Mouse (Mus musculus): ENCODE data around the gene Mosmo. TPM values are rescaled to one million over a fixed set of nuclear protein-coding genes. Genes with fewer than 3 reads are reported as not detected.

Mosmo gene
- polyA plus RNA-seq, 1 experiment from 2014 or later = 18.1 TPM

DNA sequence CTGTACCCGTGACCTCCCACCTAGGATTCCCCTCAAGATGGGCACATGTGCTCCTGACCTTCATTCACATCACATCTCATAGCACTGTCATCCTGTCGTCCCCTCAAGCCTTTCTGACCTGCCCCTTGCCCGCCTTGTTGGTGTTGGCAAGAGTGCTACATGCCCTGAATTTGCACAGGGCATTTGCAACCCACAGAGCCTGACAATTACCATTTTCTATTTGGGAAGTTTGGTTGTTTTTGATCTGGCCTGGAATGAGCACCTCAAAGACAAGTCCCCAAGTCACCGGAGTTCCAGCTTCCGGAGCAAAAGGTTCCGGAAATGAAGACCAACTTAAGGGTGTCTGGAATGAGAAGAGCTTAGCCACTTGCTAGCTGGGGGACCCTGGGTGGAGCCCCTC, 61.6 kb downstream of the Mosmo start, which contains the start of gene Vwa3a:
Vwa3a (plus strand) TSS at position 301 of the 400 bp plus-strand sequence.
- no peak for ATAC-seq (ENCODE audit: insufficient number of reproducible peaks, low FRiP score, low TSS enrichment, low read depth)
- H3K27me3 ChIP-seq (ENCODE audit: control insufficient read depth, insufficient read depth, low read length) = no peaks in the 10 kb centered on the region
- no peak within 1 kb of the TSS for H3K4me3 ChIP-seq (ENCODE audit: low read depth, low read length)
- no peak within 1 kb of the TSS for H3K27ac ChIP-seq (replicated peaks; ENCODE audit: low read depth, low read length)
- WGBS = 71% methylated on average over 6 of the region's 6 CpGs
- H3K36me3 ChIP-seq (ENCODE audit: control insufficient read depth, insufficient read depth, low read length) = no peaks in the 10 kb centered on the region; the same call in 1 of the 2 replicates
- no peak within 1 kb of the TSS for H3K4me2 ChIP-seq (ENCODE audit: low read depth, severe bottlenecking)
- H3K9ac ChIP-seq (ENCODE audit: low read length) = no peak within 1 kb of the TSS
- DNase-seq (ENCODE audit: low spot score) = no peak
- H3K9me3 ChIP-seq (ENCODE audit: control insufficient read depth, low read length) = no peaks in the 10 kb centered on the region
- H3K4me1 ChIP-seq (ENCODE audit: control insufficient read depth, insufficient read depth, low read length) = no peaks in the 10 kb centered on the region

GRCm38 (mm10) chr7:120739558-120740101, 62.2 kb downstream of the Mosmo start:
- H3K4me1 ChIP-seq (ENCODE audit: control insufficient read depth, insufficient read depth, low read length) = no peaks in the 10 kb centered on the region
- 17% methylated on average over 5 of the region's 5 CpGs for WGBS
- no peak overlapping the region for H3K4me2 ChIP-seq (ENCODE audit: low read depth, severe bottlenecking)
- no peak overlapping the region for H3K9ac ChIP-seq (ENCODE audit: low read length)
- no peak overlapping the region for H3K27ac ChIP-seq (replicated peaks; ENCODE audit: low read depth, low read length)
- no peak overlapping the region for H3K4me3 ChIP-seq (ENCODE audit: low read depth, low read length)
- DNase-seq (ENCODE audit: low spot score) = no peak
- no peak for ATAC-seq (ENCODE audit: insufficient number of reproducible peaks, low FRiP score, low TSS enrichment, low read depth)
- no peaks in the 10 kb centered on the region for H3K9me3 ChIP-seq (ENCODE audit: control insufficient read depth, low read length)
- H3K36me3 ChIP-seq (ENCODE audit: control insufficient read depth, insufficient read depth, low read length) = no peaks in the 10 kb centered on the region; the same call in 1 of the 2 replicates
- H3K27me3 ChIP-seq (ENCODE audit: control insufficient read depth, insufficient read depth, low read length) = no peaks in the 10 kb centered on the region

- H3K27me3 ChIP-seq (ENCODE audit: control insufficient read depth, insufficient read depth, low read length) = no peaks in the 10 kb centered on the region
- H3K4me1 ChIP-seq (ENCODE audit: control insufficient read depth, insufficient read depth, low read length) = no peaks in the 10 kb centered on the region
- ATAC-seq (ENCODE audit: insufficient number of reproducible peaks, low FRiP score, low TSS enrichment, low read depth) (no peak), DNase-seq (ENCODE audit: low spot score) (no peak)
- no peaks in the 10 kb centered on the region for H3K36me3 ChIP-seq (ENCODE audit: control insufficient read depth, insufficient read depth, low read length)
- no peak overlapping the region for H3K9ac ChIP-seq (ENCODE audit: low read length)
- H3K27ac ChIP-seq (replicated peaks; ENCODE audit: low read depth, low read length) = no peak overlapping the region
- no peaks in the 10 kb centered on the region for H3K9me3 ChIP-seq (ENCODE audit: control insufficient read depth, low read length)
- no peak overlapping the region for H3K4me3 ChIP-seq (ENCODE audit: low read depth, low read length)
- H3K4me2 ChIP-seq (ENCODE audit: low read depth, severe bottlenecking) = no peak overlapping the region
- WGBS = 78% methylated on average over 14 of the region's 14 CpGs
These were observed 66.2 kb downstream of the Mosmo start for GRCm38 (mm10) chr7:120743366-120744351.

GRCm38 (mm10) chr7:120744606-120745005, 67.2 kb downstream of the Mosmo start:
- Histone ChIP-seq H3K4me1 (ENCODE audit: control insufficient read depth, insufficient read depth, low read length) (no peaks in the 10 kb centered on the region), H3K36me3 (ENCODE audit: control insufficient read depth, insufficient read depth, low read length) (no peaks in the 10 kb centered on the region), H3K27me3 (ENCODE audit: control insufficient read depth, insufficient read depth, low read length) (no peaks in the 10 kb centered on the region), H3K27ac (replicated peaks; ENCODE audit: low read depth, low read length) (no peak overlapping the region), H3K4me3 (ENCODE audit: low read depth, low read length) (no peak overlapping the region), H3K9ac (ENCODE audit: low read length) (no peak overlapping the region), H3K4me2 (ENCODE audit: low read depth, severe bottlenecking) (no peak overlapping the region), H3K9me3 (ENCODE audit: control insufficient read depth, low read length) (no peaks in the 10 kb centered on the region)
- DNase-seq (ENCODE audit: low spot score) (no peak), ATAC-seq (ENCODE audit: insufficient number of reproducible peaks, low FRiP score, low TSS enrichment, low read depth) (no peak)
- WGBS = 92% methylated on average over 6 of the region's 6 CpGs

- Histone ChIP-seq H3K9ac (ENCODE audit: low read length) (no peak overlapping the region), H3K27ac (replicated peaks; ENCODE audit: low read depth, low read length) (no peak overlapping the region), H3K4me2 (ENCODE audit: low read depth, severe bottlenecking) (no peak overlapping the region), H3K36me3 (ENCODE audit: control insufficient read depth, insufficient read depth, low read length) (no peaks in the 10 kb centered on the region), H3K4me3 (ENCODE audit: low read depth, low read length) (no peak overlapping the region), H3K27me3 (ENCODE audit: control insufficient read depth, insufficient read depth, low read length) (no peaks in the 10 kb centered on the region), H3K4me1 (ENCODE audit: control insufficient read depth, insufficient read depth, low read length) (no peaks in the 10 kb centered on the region), H3K9me3 (ENCODE audit: control insufficient read depth, low read length) (no peaks in the 10 kb centered on the region)
- DNase-seq (ENCODE audit: low spot score) = no peak
- 82% methylated on average over 3 of the region's 3 CpGs for WGBS
- no peak for ATAC-seq (ENCODE audit: insufficient number of reproducible peaks, low FRiP score, low TSS enrichment, low read depth)
These were observed 68.6 kb downstream of the Mosmo start for GRCm38 (mm10) chr7:120746029-120746428.

DNA sequence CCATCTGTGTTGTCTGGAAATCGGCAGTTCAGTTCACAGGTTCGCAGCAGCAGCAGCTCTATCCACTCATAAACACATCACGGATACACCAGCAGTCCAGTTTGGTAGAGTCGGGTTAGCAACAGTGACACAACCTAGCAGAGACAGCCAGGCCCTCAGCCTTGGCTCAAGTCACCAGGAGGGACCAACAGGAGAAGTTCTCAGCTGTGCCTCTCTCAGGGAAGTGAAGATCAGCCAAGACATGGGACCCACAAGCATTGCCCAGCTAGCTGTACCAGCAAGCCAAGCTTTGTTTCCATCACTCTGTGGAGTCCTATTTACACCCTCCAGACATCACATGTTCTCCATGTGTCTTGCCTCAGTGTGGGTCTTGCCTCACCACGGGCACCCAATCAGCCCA, 69.4 kb downstream of the Mosmo start:
- Histone ChIP-seq H3K27me3 (ENCODE audit: control insufficient read depth, insufficient read depth, low read length) (no peaks in the 10 kb centered on the region), H3K9ac (ENCODE audit: low read length) (no peak overlapping the region), H3K27ac (replicated peaks; ENCODE audit: low read depth, low read length) (no peak overlapping the region), H3K36me3 (ENCODE audit: control insufficient read depth, insufficient read depth, low read length) (no peaks in the 10 kb centered on the region), H3K4me1 (ENCODE audit: control insufficient read depth, insufficient read depth, low read length) (no peaks in the 10 kb centered on the region), H3K4me2 (ENCODE audit: low read depth, severe bottlenecking) (no peak overlapping the region), H3K4me3 (ENCODE audit: low read depth, low read length) (no peak overlapping the region), H3K9me3 (ENCODE audit: control insufficient read depth, low read length) (no peaks in the 10 kb centered on the region)
- ATAC-seq (ENCODE audit: insufficient number of reproducible peaks, low FRiP score, low TSS enrichment, low read depth) = no peak
- WGBS = 89% methylated on average over 5 of the region's 5 CpGs
- DNase-seq (ENCODE audit: low spot score) = no peak

- Histone ChIP-seq H3K9me3 (ENCODE audit: control insufficient read depth, low read length) (no peaks in the 10 kb centered on the region), H3K4me1 (ENCODE audit: control insufficient read depth, insufficient read depth, low read length) (no peaks in the 10 kb centered on the region), H3K4me2 (ENCODE audit: low read depth, severe bottlenecking) (no peak overlapping the region), H3K27me3 (ENCODE audit: control insufficient read depth, insufficient read depth, low read length) (no peaks in the 10 kb centered on the region), H3K4me3 (ENCODE audit: low read depth, low read length) (no peak overlapping the region), H3K36me3 (ENCODE audit: control insufficient read depth, insufficient read depth, low read length) (no peaks in the 10 kb centered on the region), H3K9ac (ENCODE audit: low read length) (no peak overlapping the region), H3K27ac (replicated peaks; ENCODE audit: low read depth, low read length) (no peak overlapping the region)
- ATAC-seq (ENCODE audit: insufficient number of reproducible peaks, low FRiP score, low TSS enrichment, low read depth) (no peak), DNase-seq (ENCODE audit: low spot score) (no peak)
These were observed 71.1 kb downstream of the Mosmo start for GRCm38 (mm10) chr7:120748478-120748877.

DNA sequence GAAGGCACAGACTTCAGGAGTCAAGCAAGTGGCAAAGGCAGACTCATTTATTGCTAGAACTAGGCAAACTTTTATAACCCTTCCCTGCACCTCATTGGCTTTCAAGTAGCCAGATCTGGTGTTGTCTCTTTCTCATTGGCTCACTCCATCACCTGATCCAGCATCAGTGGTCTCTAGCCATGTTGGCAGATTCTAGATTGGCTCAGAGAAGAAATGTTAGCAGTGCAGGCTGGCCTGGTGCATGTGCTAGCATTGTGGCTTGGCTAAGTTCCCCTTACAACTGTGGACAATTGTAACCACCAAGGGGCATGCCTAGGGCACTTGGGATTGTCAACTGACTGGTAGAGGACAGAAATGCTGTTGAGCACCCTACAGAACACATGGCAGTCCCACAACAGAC, 73.9 kb downstream of the Mosmo start:
- DNase-seq (ENCODE audit: low spot score) (no peak), ATAC-seq (ENCODE audit: insufficient number of reproducible peaks, low FRiP score, low TSS enrichment, low read depth) (no peak)
- H3K27me3 ChIP-seq (ENCODE audit: control insufficient read depth, insufficient read depth, low read length) = no peaks in the 10 kb centered on the region

More for the DNA sequence above, 73.9 kb downstream of the Mosmo start:
- no peaks in the 10 kb centered on the region for H3K4me1 ChIP-seq (ENCODE audit: control insufficient read depth, insufficient read depth, low read length)
- no peak overlapping the region for H3K27ac ChIP-seq (replicated peaks; ENCODE audit: low read depth, low read length)
- no peak overlapping the region for H3K4me2 ChIP-seq (ENCODE audit: low read depth, severe bottlenecking)
- no peaks in the 10 kb centered on the region for H3K36me3 ChIP-seq (ENCODE audit: control insufficient read depth, insufficient read depth, low read length)
- no peak overlapping the region for H3K4me3 ChIP-seq (ENCODE audit: low read depth, low read length)
- no peak overlapping the region for H3K9ac ChIP-seq (ENCODE audit: low read length)
- no peaks in the 10 kb centered on the region for H3K9me3 ChIP-seq (ENCODE audit: control insufficient read depth, low read length)
